In the genomic region with DNA sequence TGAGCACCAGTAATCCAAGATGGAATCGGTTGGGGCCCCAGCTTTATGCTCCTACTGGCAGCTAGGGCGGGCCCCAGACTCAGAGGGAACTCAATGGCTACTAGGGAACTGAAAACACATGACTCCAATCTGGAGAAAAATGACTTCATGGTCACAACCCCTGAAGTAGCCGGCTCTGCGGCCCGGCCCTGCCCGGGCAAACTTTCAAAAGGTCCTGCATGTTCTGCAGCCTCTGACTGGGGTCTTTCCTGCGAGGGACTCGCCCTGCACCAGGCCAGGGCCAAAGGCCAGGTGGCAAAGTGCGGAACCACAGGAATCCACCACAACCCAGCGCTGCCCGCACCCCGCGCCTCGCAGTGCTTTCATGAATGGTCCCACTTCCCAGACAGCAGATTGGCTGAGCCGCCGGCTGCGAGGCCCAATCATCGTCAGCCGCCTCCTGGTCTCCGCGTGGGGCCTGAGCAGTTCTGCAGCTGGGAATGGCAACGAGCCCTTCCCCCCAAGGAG, we compare ENCODE assay signal across 7 mouse cellular contexts.
A peak's percentile ranks its signal among the peaks of the same experiment; 100 is the strongest.
DNase-seq lines count a peak whose midpoint lies in the region; ATAC-seq lines count a peak whose summit lies in the region.

No protein-coding gene starts in this region.

- peak; percentile 98 for ATAC-seq in forebrain, embryonic 12.5 days (ENCODE audit: low FRiP score)
- ATAC-seq in heart, embryonic 15.5 days (replicated peaks; ENCODE audit: insufficient number of reproducible peaks, insufficient read depth, low FRiP score, low read depth) = peak; percentile 78
- peak; percentile 81 for ATAC-seq in liver, embryonic 11.5 days (replicated peaks; ENCODE audit: low FRiP score)

- H3K9me3 ChIP-seq in forebrain, embryonic 12.5 days = no peaks in the 10 kb centered on the region
- H3K9me3 ChIP-seq in heart, embryonic 15.5 days (replicated peaks) = no peaks in the 10 kb centered on the region
- no peaks in the 10 kb centered on the region for H3K9me3 ChIP-seq in liver, embryonic 11.5 days (ENCODE audit: control insufficient read depth, low read length)

- WGBS in forebrain, embryonic 12.5 days = 1% methylated on average over 22 of the region's 22 CpGs
- under 1% methylated on average over 22 of the region's 22 CpGs for WGBS in heart, embryonic 15.5 days
- WGBS in liver, embryonic 11.5 days = under 1% methylated on average over 22 of the region's 22 CpGs

- peak overlapping the region; percentile 58 for H3K4me2 ChIP-seq in forebrain, embryonic 12.5 days
- H3K4me2 ChIP-seq in heart, embryonic 15.5 days = peak overlapping the region; percentile 77
- H3K4me2 ChIP-seq in liver, embryonic 11.5 days = peak overlapping the region; percentile 59

- H3K4me3 ChIP-seq in brown adipose tissue, adult 24 weeks (ENCODE audit: insufficient read depth, low read depth, low read length) = peak overlapping the region; percentile 47
- H3K4me3 ChIP-seq in forebrain, embryonic 12.5 days (replicated peaks) = peak overlapping the region; percentile 29
- peak overlapping the region; percentile 40 for H3K4me3 ChIP-seq in heart, embryonic 15.5 days
- 0 out of 2 replicates have a peak overlapping the region, but pooled peaks have one; percentile 23 for H3K4me3 ChIP-seq in liver, embryonic 11.5 days (ENCODE audit: low read depth, low read length)

- H3K36me3 ChIP-seq in forebrain, embryonic 12.5 days (replicated peaks) = no peaks in the 10 kb centered on the region
- H3K36me3 ChIP-seq in heart, embryonic 15.5 days = no peaks in the 10 kb centered on the region
- H3K36me3 ChIP-seq in liver, embryonic 11.5 days (ENCODE audit: control insufficient read depth, insufficient read depth, low read length) = no peaks in the 10 kb centered on the region

- peaks cover 22% of the 10 kb centered on the region for H3K4me1 ChIP-seq in brown adipose tissue, adult 24 weeks (ENCODE audit: control insufficient read depth, insufficient read depth, insufficient read length, low read length)
- H3K4me1 ChIP-seq in forebrain, embryonic 12.5 days = peaks cover 14% of the 10 kb centered on the region
- peaks cover 22% of the 10 kb centered on the region for H3K4me1 ChIP-seq in heart, embryonic 15.5 days (replicated peaks)
- peaks cover 7% of the 10 kb centered on the region for H3K4me1 ChIP-seq in liver, embryonic 11.5 days (replicated peaks; ENCODE audit: control insufficient read depth, insufficient read depth, low read length)

- H3K9ac ChIP-seq in forebrain, embryonic 12.5 days = peak overlapping the region; percentile 36; the same call in 1 of the 2 replicates
- peak overlapping the region; percentile 10; the same call in 1 of the 2 replicates for H3K9ac ChIP-seq in heart, embryonic 15.5 days
- no peak overlapping the region for H3K9ac ChIP-seq in liver, embryonic 11.5 days (ENCODE audit: low read depth, low read length)

- DNase-seq in kidney, postnatal 14 days = peak; percentile 91
- peak; percentile 73 for DNase-seq in liver, embryonic 11.5 days (ENCODE audit: low spot score)
- DNase-seq in monocyte, adult 2 months (ENCODE audit: low read depth in 1 of 2, low spot score in 2 of 2) = peak; percentile 27 to 51
- peak; percentile 47 for DNase-seq in telencephalon, adult 2 months (ENCODE audit: low read depth, low spot score)

- peaks cover 19% of the 10 kb centered on the region for H3K27me3 ChIP-seq in forebrain, embryonic 12.5 days
- H3K27me3 ChIP-seq in heart, embryonic 15.5 days = 0 out of 2 replicates have a peak, but pooled peaks cover 6% of the 10 kb centered on the region
- peaks cover 4% of the 10 kb centered on the region; the same call in 1 of the 2 replicates for H3K27me3 ChIP-seq in liver, embryonic 11.5 days (replicated peaks; ENCODE audit: control insufficient read depth, insufficient read depth, low read length)

- peak overlapping the region; percentile 76 for H3K27ac ChIP-seq in brown adipose tissue, adult 24 weeks (replicated peaks; ENCODE audit: low read depth, low read length)
- no peak overlapping the region for H3K27ac ChIP-seq in forebrain, embryonic 12.5 days
- H3K27ac ChIP-seq in heart, embryonic 15.5 days = 0 out of 2 replicates have a peak overlapping the region, but pooled peaks have one; percentile 16
- peak overlapping the region; percentile 70; the same call in 1 of the 2 replicates for H3K27ac ChIP-seq in liver, embryonic 11.5 days (ENCODE audit: low read depth, low read length)

Comparison
In these comparisons a context has a peak if more than half of its experiments do, and no peak if none do; other contexts are left out.
1. DNase-seq: peak in every context shown above with its lines; median percentile 91 in kidney, postnatal 14 days; 73 in liver, embryonic 11.5 days; 47 in telencephalon, adult 2 months; 39 in monocyte, adult 2 months.